Mouse (Mus musculus): ENCODE results near the gene R3hdm2.

GRCm38 (mm10) chr10:127336952-127337351 lies 43.2 kb upstream of the R3hdm2 start:
- TF ChIP-seq CTCF (IDR thresholded peaks at IDR 0.05 in 2 of 3, conservative IDR thresholded peaks at IDR 0.05 in 1 of 3; ENCODE audit: control insufficient read depth in 1 of 3, insufficient read depth in 1 of 3, low read depth in 2 of 3, low read length in 3 of 3, poor library complexity in 1 of 3, severe bottlenecking in 1 of 3) (no peak), EP300 (IDR thresholded peaks at IDR 0.05; ENCODE audit: low read depth in 1 of 2, low read length in 2 of 2) (no peak), ZKSCAN1 (IDR thresholded peaks at IDR 0.05; ENCODE audit: low read depth, low read length) (no peak), GATA1 (IDR thresholded peaks at IDR 0.05; ENCODE audit: low read depth, low read length) (no peak), TAL1 (IDR thresholded peaks at IDR 0.05; ENCODE audit: low read length) (no peak), POLR2A (IDR thresholded peaks at IDR 0.05; ENCODE audit: control insufficient read depth in 1 of 2, insufficient read depth in 1 of 2, low read depth in 1 of 2, low read length in 2 of 2, poor library complexity in 1 of 2) (no peak), JUND (IDR thresholded peaks at IDR 0.05; ENCODE audit: low read depth, low read length) (no peak)

All from MEL (cell line).